Mouse (Mus musculus) spleen, adult 2 months (tissue): ENCODE results near the gene Krtap19-3.

Source experiments
- CTCF ChIP-seq: fragments of 200-500 bp; IDR thresholded peaks from 2 replicates; pipeline ENCODE4 v1.5.1; 2011; ENCODE audit warnings: mild to moderate bottlenecking, inconsistent platforms; ENCODE audit not compliant: insufficient read depth, insufficient read length, insufficient replicate concordance; ENCODE audit errors: extremely low read depth
- POLR2A ChIP-seq: fragments of 200-500 bp; IDR thresholded peaks from 2 replicates; pipeline ENCODE4 v1.6.1; 2011; ENCODE audit warnings: low read depth, low read length, inconsistent platforms

GRCm38 (mm10) chr16:88884989-88885388 lies 7.2 kb upstream of the Krtap19-3 start, which contains the start of gene Krtap19-4:
- no peak for TF ChIP-seq CTCF
- TF ChIP-seq POLR2A, result no peak
